Mouse (Mus musculus) heart, embryonic 11.5 days (tissue): ENCODE measurements around the gene Tinagl1. TPM values are rescaled to one million over a fixed set of nuclear protein-coding genes. Genes with fewer than 3 reads are reported as not detected.
A peak's percentile ranks its signal among the peaks of the same experiment; 100 is the strongest.

ENCODE experiments used
- ATAC-seq: fragments of 200-750 bp; cut with Nextera tagmentation; replicated peaks from 2 replicates; pipeline ENCODE4 v1.8.0; 2017; ENCODE audit warnings: moderate library complexity; ENCODE audit not compliant: insufficient number of reproducible peaks, low FRiP score, low TSS enrichment
- H3K27ac ChIP-seq: fragments of 300-500 bp; sonication (generic); 2 replicates; pipeline ENCODE4 v1.5.1; 2014; ENCODE audit warnings: mild to moderate bottlenecking, low read depth, low read length
- H3K27me3 ChIP-seq: fragments of 300-500 bp; sonication (generic); 2 replicates; pipeline ENCODE4 v1.6.1; 2014; ENCODE audit warnings: mild to moderate bottlenecking, low read length, mixed read lengths; ENCODE audit not compliant: control insufficient read depth, insufficient read depth
- H3K36me3 ChIP-seq: fragments of 300-500 bp; sonication (generic); 2 replicates; pipeline ENCODE4 v1.6.1; 2014; ENCODE audit warnings: mild to moderate bottlenecking, low read length, moderate library complexity, mixed read lengths; ENCODE audit not compliant: control insufficient read depth, insufficient read depth
- H3K4me1 ChIP-seq: fragments of 300-500 bp; sonication (generic); 2 replicates; pipeline ENCODE4 v1.6.1; 2014; ENCODE audit warnings: low read length; ENCODE audit not compliant: control insufficient read depth, insufficient read depth
- H3K4me2 ChIP-seq: fragments of 300-500 bp; sonication (generic); 2 replicates; pipeline ENCODE4 v1.6.1; 2014; ENCODE audit warnings: mild to moderate bottlenecking, moderate library complexity
- H3K4me3 ChIP-seq: fragments of 300-500 bp; sonication (generic); 2 replicates; pipeline ENCODE4 v1.5.1; 2014; ENCODE audit warnings: low read depth, low read length
- H3K9ac ChIP-seq: fragments of 300-500 bp; sonication (generic); 2 replicates; pipeline ENCODE4 v1.6.1; 2014; ENCODE audit warnings: mild to moderate bottlenecking, low read depth, low read length, moderate library complexity
- H3K9me3 ChIP-seq: fragments of 300-500 bp; sonication (generic); replicated peaks from 2 replicates; pipeline ENCODE4 v1.6.1; 2016; ENCODE audit warnings: low read length; ENCODE audit not compliant: control insufficient read depth
- WGBS: fragments of 180-500 bp; shearing (Covaris S2); extraction: QIAGEN DNeasy Blood & Tissue Kit; methylation state at CpG from one replicate; pipeline ENCODE4 v1.1.7; 2014; ENCODE audit not compliant: insufficient replicate concordance; 5-methylcytosine and 5-hydroxymethylcytosine counted together
- polyA plus RNA-seq: library from polyadenylated mRNA; unstranded; fragments of >200 nt; fragmentation: Nextera tagmentation; extraction: Ambion mirVana; gene quantifications from 2 replicates; pipeline ENCODE4 v1.2.1, GENCODE M21; 2014

The Tinagl1 gene
- polyA plus RNA-seq, 1 experiment from 2014 or later, result 31.0 TPM

DNA sequence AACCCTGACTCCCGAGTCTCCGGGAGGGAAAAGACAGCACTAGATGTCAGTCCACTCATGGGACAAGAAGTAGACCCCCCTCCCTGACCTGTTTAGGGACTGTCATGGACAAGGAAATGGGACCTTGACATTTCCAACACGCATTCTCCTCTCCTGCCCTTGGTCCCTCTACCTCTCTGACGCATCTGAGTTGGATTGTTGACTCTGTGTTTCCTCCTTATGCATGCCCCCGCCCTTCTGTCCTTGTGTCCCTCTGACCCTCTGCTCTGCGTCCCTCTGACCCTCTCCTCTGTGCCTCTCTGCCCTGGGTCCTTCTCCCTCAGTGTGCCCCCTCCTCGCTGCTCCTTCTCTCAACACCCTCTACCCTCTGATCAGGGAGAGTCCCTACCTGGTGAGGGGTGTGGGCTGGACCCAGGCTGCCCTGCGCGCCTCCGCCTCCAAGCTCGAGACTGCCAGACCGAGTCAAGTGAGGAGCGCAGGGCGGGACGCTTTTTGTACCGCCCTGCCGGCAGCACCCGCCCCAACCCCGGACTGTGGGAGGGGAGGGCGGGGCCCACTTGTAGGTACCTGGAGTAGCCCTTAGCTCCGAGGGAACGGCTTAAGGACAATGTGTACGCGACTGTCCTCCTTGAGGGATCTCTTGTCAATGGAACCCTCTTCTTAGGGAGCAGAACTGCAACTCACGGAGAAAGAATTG lies 439 bp downstream of the Tinagl1 start:
- H3K36me3 ChIP-seq, result no peaks in the 10 kb centered on the region
- H3K4me2 ChIP-seq, result peak overlapping the region; percentile 82
- peaks cover 65% of the 10 kb centered on the region for H3K4me1 ChIP-seq
- H3K27me3 ChIP-seq, result peaks cover 3% of the 10 kb centered on the region; the same call in 1 of the 2 replicates
- 2% methylated on average over 25 of the region's 25 CpGs for WGBS
- peak overlapping the region; percentile 64 for H3K27ac ChIP-seq
- peak overlapping the region; percentile 68 for H3K9ac ChIP-seq
- peak; percentile 78 for ATAC-seq
- H3K9me3 ChIP-seq, result no peaks in the 10 kb centered on the region
- H3K4me3 ChIP-seq, result peak overlapping the region; percentile 46

DNA sequence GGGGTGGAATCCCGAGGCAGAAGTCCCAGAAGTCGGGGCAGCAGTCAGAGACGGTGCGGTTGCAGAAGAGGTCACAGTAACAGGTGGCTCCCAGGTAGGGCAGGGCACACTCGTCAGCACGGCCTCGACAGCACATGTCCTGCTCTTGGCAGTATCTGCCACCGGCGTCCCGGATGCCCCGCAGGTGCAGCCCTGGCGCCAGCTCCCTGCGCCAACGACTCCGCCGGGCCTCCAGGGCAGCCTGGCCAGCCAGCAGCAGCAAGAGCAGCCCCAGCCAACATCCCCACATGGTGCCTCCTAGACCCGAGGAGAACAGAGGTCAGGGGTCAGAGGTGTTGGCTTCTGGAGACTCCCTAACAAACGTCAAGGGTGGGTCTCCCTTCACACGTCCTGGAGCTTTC lies 1.0 kb downstream of the Tinagl1 start:
- WGBS, result 41% methylated on average over 19 of the region's 19 CpGs
- Histone ChIP-seq H3K27ac (peak overlapping the region; percentile 64), H3K27me3 (peaks cover 2% of the 10 kb centered on the region; the same call in 1 of the 2 replicates), H3K36me3 (no peaks in the 10 kb centered on the region), H3K4me2 (peak overlapping the region; percentile 82), H3K9me3 (no peaks in the 10 kb centered on the region), H3K4me1 (peaks cover 68% of the 10 kb centered on the region), H3K4me3 (peak overlapping the region; percentile 46), H3K9ac (peak overlapping the region; percentile 68)
- ATAC-seq, result no peak

- peak overlapping the region; percentile 46 for H3K4me3 ChIP-seq
- peak overlapping the region; percentile 82 for H3K4me2 ChIP-seq
- peaks cover 75% of the 10 kb centered on the region for H3K4me1 ChIP-seq
- H3K9me3 ChIP-seq, result no peaks in the 10 kb centered on the region
- H3K36me3 ChIP-seq, result no peaks in the 10 kb centered on the region
- peak overlapping the region; percentile 68; the same call in 1 of the 2 replicates for H3K9ac ChIP-seq
- WGBS, result 63% methylated on average over 11 of the region's 11 CpGs
- peak; percentile 64 for ATAC-seq
- peak overlapping the region; percentile 64 for H3K27ac ChIP-seq
- no peaks in the 10 kb centered on the region for H3K27me3 ChIP-seq
These were observed 1.7 kb downstream of the Tinagl1 start for GRCm38 (mm10) chr4:130173060-130173822.

DNA sequence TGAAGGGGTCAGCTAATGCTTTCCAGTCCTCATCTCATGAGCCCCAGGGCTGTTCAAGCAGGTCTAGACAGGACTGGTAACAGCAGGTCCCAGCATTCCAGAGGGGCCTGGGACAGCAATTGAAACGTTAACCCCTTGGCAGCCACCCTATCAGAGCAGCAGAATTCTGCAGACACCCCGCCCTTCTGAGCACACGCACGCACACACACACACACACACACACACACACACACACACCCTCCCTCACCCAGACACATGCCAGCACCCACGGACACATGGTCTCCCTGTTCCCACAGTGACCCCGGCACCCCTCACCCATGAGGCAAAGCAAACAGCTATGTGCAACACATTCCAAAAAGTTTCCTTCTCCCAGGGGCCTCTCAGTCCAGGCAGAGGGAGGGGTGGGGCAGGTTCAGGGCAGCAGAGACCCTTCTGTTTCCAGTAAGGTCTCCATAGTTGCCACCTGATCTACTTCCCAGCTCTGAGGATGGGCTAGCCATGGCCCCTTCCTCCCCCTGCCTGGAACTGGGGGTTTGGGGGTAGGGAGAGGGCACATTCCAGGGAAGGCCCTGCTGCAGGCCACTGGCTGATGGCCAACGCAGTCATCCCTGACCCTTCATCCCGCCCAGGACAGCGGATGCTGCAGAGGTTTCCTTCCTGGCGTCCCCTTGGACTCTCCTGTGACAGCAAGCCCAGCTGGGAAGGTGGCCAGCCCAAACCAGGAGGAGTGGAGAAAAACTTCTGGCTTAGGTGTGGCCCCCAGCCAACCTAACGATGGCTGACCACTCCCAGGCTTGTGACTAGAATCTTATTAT lies 2.8 kb downstream of the Tinagl1 start:
- H3K4me1 ChIP-seq, result peaks cover 80% of the 10 kb centered on the region
- peak overlapping the region; percentile 61 for H3K9ac ChIP-seq
- no peaks in the 10 kb centered on the region for H3K27me3 ChIP-seq
- H3K27ac ChIP-seq, result peak overlapping the region; percentile 82
- peak overlapping the region; percentile 82 for H3K4me2 ChIP-seq
- WGBS, result 30% methylated on average over 11 of the region's 11 CpGs
- no peaks in the 10 kb centered on the region for H3K9me3 ChIP-seq
- H3K4me3 ChIP-seq, result peak overlapping the region; percentile 25
- no peaks in the 10 kb centered on the region for H3K36me3 ChIP-seq
- no peak for ATAC-seq

- peaks cover 78% of the 10 kb centered on the region for H3K4me1 ChIP-seq
- H3K4me3 ChIP-seq, result no peak overlapping the region
- ATAC-seq, result no peak
- H3K9ac ChIP-seq, result no peak overlapping the region
- H3K36me3 ChIP-seq, result no peaks in the 10 kb centered on the region
- 61% methylated on average over 4 of the region's 4 CpGs for WGBS
- H3K27ac ChIP-seq, result no peak overlapping the region
- H3K27me3 ChIP-seq, result no peaks in the 10 kb centered on the region
- H3K9me3 ChIP-seq, result no peaks in the 10 kb centered on the region
- no peak overlapping the region for H3K4me2 ChIP-seq
These were observed 4.6 kb downstream of the Tinagl1 start for GRCm38 (mm10) chr4:130170362-130170761.

DNA sequence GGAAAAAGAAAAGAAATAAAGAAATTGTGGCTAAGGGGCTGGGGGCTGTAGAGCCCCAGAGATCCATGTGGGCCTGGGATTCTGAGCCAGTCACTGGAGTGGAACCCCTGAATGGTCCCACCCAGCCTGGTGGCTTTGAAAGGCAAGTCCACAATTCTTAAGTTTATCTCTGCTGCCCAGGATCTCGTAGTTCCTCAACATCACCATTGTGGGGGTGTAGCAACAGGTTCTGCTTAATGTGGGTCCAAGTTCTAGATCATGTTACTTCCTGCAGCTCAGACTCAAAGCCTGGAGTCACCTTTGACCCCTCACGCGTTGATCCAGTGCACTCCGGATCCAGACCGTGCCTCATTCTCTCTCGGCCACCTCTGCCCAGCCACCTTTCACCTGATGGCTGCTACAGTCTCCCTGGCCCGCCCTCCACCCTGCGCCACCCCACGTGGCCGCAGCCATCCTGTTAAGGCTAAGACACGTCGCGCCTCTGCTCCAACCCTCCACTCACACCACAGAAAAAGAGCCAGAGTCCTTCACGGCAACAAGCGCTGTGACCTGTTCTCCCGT lies 5.4 kb downstream of the Tinagl1 start:
- Histone ChIP-seq H3K4me1 (peaks cover 69% of the 10 kb centered on the region), H3K4me3 (no peak overlapping the region), H3K9ac (no peak overlapping the region), H3K36me3 (no peaks in the 10 kb centered on the region), H3K27me3 (no peaks in the 10 kb centered on the region), H3K9me3 (no peaks in the 10 kb centered on the region), H3K27ac (no peak overlapping the region), H3K4me2 (no peak overlapping the region)
- ATAC-seq, result no peak
- WGBS, result 81% methylated on average over 16 of the region's 16 CpGs

- Histone ChIP-seq H3K27ac (peak overlapping the region; percentile 70), H3K4me2 (peak overlapping the region; percentile 52), H3K4me3 (no peak overlapping the region), H3K9me3 (no peaks in the 10 kb centered on the region), H3K36me3 (no peaks in the 10 kb centered on the region), H3K4me1 (peaks cover 67% of the 10 kb centered on the region), H3K27me3 (no peaks in the 10 kb centered on the region), H3K9ac (peak overlapping the region; percentile 56)
- WGBS, result 45% methylated on average over 16 of the region's 16 CpGs
- ATAC-seq, result peak; percentile 31; the same call in 1 of the 2 replicates
These were observed 6.4 kb downstream of the Tinagl1 start for GRCm38 (mm10) chr4:130168280-130169183.
